Mouse (Mus musculus) E14TG2a.4 (cell line): ENCODE measurements around the gene Teddm1a.

Experiments used
- H3K27me3 ChIP-seq: 2 replicates; pipeline ENCODE4 v1.6.1; 2014; ENCODE audit warnings: low read length, control low read depth; ENCODE audit not compliant: insufficient read depth
- H3K36me3 ChIP-seq: 2 replicates; pipeline ENCODE4 v1.6.1; 2014; ENCODE audit warnings: low read length, control low read depth; ENCODE audit not compliant: insufficient read depth
- H3K4me1 ChIP-seq: replicated peaks from 2 replicates; pipeline ENCODE4 v1.6.1; 2014; ENCODE audit warnings: low read depth, low read length, control low read depth
- H3K4me3 ChIP-seq: replicated peaks from 2 replicates; pipeline ENCODE4 v1.5.1; 2014; ENCODE audit warnings: mild to moderate bottlenecking, low read length
- H3K9me3 ChIP-seq: 2 replicates; pipeline ENCODE4 v1.6.1; 2014; ENCODE audit warnings: low read length, control low read depth
- CTCF ChIP-seq: conservative IDR thresholded peaks from 2 replicates; pipeline ENCODE4 v1.5.1; 2014; ENCODE audit warnings: low read length
- NANOG ChIP-seq: IDR thresholded peaks from 2 replicates; pipeline ENCODE4 v1.6.1; 2014; ENCODE audit warnings: borderline replicate concordance, low read length, mixed read lengths
- POU5F1 ChIP-seq: IDR thresholded peaks from 2 replicates; pipeline ENCODE4 v1.6.1; 2014; ENCODE audit warnings: low read length, borderline replicate concordance

Teddm1a gene

DNA sequence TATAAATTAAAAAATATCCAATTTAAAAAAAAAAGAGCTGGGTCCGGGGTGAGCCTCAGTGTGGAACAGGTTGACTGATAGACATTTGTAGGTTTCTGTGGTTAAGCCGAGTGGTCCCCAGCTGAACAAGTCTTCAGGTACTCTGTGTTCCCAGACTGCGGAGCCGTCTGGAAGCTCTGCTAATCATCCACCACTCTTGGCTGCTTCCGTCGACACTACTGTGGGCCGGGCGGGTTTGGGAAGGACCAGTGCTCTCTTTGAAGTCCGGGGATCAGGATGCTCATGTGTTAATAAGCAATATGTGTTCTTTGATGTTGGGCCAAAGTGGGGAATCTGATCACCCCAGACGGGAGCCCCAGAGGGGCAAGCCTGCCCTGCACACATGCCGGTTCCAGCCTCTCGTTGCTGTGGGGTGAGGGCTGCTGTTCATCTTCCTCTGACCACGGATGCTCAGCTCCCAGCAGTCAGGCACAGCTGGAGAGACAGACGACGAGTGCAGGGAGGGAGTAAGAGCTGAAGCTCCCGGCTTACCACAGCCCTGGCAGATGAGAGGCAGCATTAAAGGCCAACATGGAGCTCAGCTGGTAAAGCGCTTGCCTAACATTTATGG lies 5.4 kb upstream of the Teddm1a start:
- peaks cover 20% of the 10 kb centered on the region for H3K4me1 ChIP-seq
- peaks cover 9% of the 10 kb centered on the region; the same call in 1 of the 2 replicates for H3K27me3 ChIP-seq
- H3K9me3 ChIP-seq: peaks cover 3% of the 10 kb centered on the region; the same call in 1 of the 2 replicates
- TF ChIP-seq POU5F1 (no peak), NANOG (no peak), CTCF (no peak)
- no peaks in the 10 kb centered on the region for H3K36me3 ChIP-seq
- peak overlapping the region; percentile 13; the same call in 1 of the 2 replicates for H3K4me3 ChIP-seq

DNA sequence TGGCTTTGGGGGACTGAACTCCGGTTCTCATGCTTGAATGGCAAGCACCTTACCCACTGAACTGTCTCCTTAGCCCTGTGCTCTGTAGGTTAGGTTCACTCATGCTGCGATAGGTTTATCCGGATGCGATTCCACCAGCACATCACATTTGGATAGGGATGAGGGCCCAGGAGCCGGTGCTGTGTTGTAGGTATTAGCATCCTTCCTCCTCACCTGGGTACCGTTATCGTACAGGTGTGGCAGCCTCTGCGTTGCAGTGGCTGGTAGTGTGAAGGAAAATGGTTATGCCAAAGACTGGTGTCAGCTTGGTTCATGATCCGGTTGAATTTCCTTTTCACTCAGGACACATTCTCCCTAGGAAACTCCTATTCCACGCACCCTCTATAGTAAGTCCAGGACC lies 1.4 kb upstream of the Teddm1a start:
- TF ChIP-seq POU5F1: no peak
- TF ChIP-seq CTCF: no peak
- no peak for TF ChIP-seq NANOG
- no peaks in the 10 kb centered on the region for H3K36me3 ChIP-seq
- H3K4me3 ChIP-seq: no peak overlapping the region
- peaks cover 6% of the 10 kb centered on the region for H3K9me3 ChIP-seq
- H3K4me1 ChIP-seq: peaks cover 18% of the 10 kb centered on the region
- peaks cover 9% of the 10 kb centered on the region; the same call in 1 of the 2 replicates for H3K27me3 ChIP-seq

DNA sequence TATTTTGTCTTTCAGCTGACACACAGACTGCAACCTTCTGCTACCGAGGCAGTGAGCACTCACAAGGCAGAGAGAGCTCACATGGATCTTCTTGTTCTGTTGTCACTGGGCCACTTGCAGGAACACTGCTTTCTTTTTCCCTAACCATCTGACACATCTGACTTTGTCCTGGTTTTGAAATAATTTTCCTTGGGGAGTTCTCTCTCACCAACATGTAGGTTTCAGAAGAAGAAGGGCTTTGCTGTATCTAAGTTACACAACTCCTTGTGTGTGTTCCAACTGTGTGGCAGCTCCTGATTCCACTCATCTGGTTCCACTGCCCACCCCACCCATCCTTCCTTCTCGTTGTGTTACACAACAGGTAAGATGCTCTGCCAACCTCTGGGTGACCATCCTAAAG lies 2.2 kb downstream of the Teddm1a start:
- Histone ChIP-seq H3K9me3 (peaks cover 6% of the 10 kb centered on the region), H3K4me1 (peaks cover 33% of the 10 kb centered on the region), H3K4me3 (no peak overlapping the region), H3K27me3 (peaks cover 9% of the 10 kb centered on the region; the same call in 1 of the 2 replicates), H3K36me3 (no peaks in the 10 kb centered on the region)
- no peak for TF ChIP-seq CTCF
- TF ChIP-seq POU5F1: no peak
- no peak for TF ChIP-seq NANOG

DNA sequence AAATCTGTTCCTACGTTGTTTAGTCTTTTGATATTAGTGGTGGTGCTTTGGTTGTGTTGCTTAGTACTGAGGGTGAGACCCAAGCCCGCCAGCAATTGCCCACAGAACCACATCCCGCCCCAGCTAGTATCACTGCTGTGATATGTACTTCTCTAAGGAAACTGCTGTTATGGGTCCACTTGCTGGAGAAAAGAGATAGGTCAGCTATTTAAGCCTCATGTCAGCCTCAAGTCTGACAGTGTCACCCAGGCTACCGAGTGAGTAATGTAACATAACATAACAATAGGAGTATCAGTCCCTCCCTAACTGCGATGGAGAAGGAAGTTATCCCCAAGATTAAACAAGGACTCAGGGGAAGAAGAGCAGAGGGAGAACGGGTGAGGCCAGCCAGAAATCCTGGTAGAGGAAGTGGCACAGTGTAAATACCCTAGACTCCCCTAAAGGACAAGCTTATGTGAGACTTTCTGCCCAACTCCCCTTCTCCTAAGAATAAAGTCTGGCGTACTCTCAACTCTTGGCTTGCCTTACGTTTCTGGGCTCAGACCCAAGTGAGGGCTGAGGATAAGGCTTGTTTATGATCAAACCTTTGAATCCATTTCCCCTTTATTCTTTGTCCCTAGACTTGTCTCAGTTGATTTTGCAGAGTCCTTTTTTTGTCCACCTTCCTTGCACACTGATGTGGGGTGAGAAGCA lies 2.8 kb downstream of the Teddm1a start:
- Histone ChIP-seq H3K4me1 (peaks cover 37% of the 10 kb centered on the region), H3K9me3 (peaks cover 6% of the 10 kb centered on the region), H3K4me3 (no peak overlapping the region), H3K27me3 (peaks cover 9% of the 10 kb centered on the region; the same call in 1 of the 2 replicates), H3K36me3 (no peaks in the 10 kb centered on the region)
- no peak for TF ChIP-seq CTCF

DNA sequence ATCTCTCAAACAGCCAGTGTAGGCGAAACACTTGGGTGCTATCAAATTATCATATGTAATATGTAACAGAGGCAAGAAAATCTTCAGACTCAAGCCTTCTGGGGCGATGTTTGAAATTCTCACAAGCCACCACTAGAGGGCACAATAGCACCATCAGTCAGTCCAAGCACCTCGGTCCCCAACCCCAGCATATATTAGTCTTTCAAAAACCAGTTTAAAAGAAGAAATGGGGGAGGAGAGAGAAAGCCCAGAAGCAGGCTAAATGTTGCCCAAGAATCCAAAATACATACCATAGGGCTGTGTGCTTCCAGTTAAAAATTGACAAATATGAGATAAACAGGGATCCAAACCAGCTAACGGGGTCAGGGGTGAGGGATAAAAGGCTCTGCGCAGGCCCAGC lies 3.4 kb downstream of the Teddm1a start:
- no peak for TF ChIP-seq POU5F1
- TF ChIP-seq CTCF: peak; percentile 59
- no peak for TF ChIP-seq NANOG
- Histone ChIP-seq H3K9me3 (peaks cover 6% of the 10 kb centered on the region), H3K4me3 (no peak overlapping the region), H3K27me3 (peaks cover 8% of the 10 kb centered on the region; the same call in 1 of the 2 replicates), H3K4me1 (peaks cover 37% of the 10 kb centered on the region), H3K36me3 (no peaks in the 10 kb centered on the region)

DNA sequence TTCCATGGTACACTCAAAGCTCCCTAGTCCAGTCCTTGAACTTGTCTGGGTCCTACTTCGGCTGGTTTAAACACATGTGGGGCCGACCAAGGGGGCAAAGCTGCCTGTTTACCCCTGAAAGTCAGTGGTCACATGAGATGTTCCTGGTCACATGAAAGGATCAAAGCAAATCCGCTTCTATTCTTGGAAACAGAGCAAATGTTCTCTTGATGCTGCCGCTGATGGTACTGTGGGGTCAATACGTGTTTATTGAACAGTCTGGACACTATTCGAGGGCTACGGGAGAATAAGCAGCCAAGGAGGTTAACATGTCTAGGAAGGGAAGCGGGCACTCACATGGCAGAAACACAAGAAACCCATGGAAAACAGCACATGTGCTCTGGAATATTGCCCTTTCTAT lies 5.7 kb downstream of the Teddm1a start:
- Histone ChIP-seq H3K4me3 (no peak overlapping the region), H3K27me3 (no peaks in the 10 kb centered on the region), H3K36me3 (no peaks in the 10 kb centered on the region; the same call in 1 of the 2 replicates), H3K9me3 (peaks cover 6% of the 10 kb centered on the region), H3K4me1 (peaks cover 48% of the 10 kb centered on the region)
- no peak for TF ChIP-seq POU5F1

DNA sequence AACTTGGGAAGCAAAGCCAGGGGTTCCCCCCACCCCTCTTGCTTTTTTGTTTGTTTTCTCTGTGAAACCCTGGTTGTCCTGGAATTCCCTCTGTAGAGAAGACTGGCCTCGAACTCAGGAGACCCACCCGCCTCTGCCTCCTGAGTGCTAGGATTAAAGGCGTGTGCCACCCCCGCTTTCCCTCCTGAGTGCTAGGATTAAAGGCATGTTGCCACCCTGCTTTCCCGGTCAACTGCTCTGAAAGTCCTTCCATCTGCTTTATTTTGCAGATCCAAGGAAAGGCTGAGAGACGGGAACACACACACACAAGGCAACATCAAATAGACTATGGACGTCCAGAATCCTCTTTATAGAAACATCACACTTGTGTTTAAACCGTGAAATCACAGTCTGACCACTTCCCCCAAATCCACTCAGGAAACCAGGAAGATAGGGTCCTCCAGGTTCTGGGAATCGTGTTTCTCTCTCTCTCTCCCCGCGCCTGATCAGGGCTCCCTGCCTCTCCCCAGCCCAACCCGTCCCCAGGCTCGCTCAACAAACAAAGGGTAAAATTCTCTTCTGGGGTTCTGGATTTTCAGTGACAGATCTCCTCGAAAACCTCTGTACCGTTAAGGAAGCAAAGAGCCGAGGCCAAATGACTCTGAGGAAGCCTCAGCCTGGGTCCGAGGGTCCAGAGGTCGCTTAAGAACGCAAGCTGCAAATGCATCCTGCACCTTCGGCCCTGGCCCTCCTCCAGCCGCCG lies 7.6 kb downstream of the Teddm1a start:
- TF ChIP-seq CTCF: no peak
- no peak for TF ChIP-seq NANOG
- no peak for TF ChIP-seq POU5F1
- H3K4me3 ChIP-seq: peak overlapping the region; percentile 91
- peaks cover 68% of the 10 kb centered on the region for H3K4me1 ChIP-seq
- peaks cover 19% of the 10 kb centered on the region for H3K36me3 ChIP-seq
- no peaks in the 10 kb centered on the region for H3K27me3 ChIP-seq
- H3K9me3 ChIP-seq: no peaks in the 10 kb centered on the region

DNA sequence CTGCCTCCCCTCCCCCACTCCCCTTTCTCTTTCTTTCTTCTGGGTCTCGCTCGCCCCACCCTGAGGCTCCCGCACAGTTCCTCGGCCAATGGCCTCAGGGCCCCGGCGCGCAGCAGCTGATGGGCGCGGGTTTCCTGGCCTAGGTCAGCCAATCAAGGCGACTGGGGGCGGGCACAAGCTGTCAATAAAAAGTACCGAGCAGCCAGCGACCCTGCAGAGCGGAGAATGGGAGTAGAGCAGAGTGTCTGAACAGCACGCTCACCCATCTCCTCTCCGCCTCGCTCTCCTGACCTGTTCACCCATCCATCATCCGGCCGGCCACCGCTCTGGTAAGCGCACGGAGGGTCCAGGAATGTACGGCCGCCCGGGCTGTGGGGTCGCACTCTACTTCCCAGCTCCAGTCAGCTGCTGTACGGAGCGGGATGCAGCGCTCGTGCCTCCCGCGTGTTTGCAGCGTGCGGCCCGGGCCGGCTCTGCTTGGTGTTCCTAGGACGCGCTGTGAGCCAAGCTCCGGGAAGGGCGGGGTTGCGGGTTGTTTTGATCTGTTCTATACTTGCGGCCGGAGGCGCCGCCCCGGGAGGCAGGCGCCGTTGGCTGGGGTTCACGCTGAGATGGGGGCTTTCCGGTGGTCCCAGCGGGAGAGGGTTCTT lies 8.3 kb downstream of the Teddm1a start, which contains the start of the genes Glul and Teddm2:
Gene Glul, plus strand, starts transcription at position 214 of the 650 bp plus-strand sequence.
Gene Teddm2, minus strand, starts transcription at position 498 of the 650 bp plus-strand sequence.
- TF ChIP-seq NANOG: no peak
- no peak for TF ChIP-seq POU5F1
- TF ChIP-seq CTCF: no peak
- Histone ChIP-seq H3K9me3 (no peaks in the 10 kb centered on the region), H3K4me3 (peak within 1 kb of the TSS; percentile 91), H3K36me3 (peaks cover 26% of the 10 kb centered on the region), H3K27me3 (no peaks in the 10 kb centered on the region), H3K4me1 (peaks cover 72% of the 10 kb centered on the region)
